Mouse (Mus musculus): ENCODE measurements around the gene Gm10251. TPM values are rescaled to one million over a fixed set of nuclear protein-coding genes. Genes with fewer than 3 reads are reported as not detected.

The Gm10251 gene
- not detected for total RNA-seq (2023)

DNA sequence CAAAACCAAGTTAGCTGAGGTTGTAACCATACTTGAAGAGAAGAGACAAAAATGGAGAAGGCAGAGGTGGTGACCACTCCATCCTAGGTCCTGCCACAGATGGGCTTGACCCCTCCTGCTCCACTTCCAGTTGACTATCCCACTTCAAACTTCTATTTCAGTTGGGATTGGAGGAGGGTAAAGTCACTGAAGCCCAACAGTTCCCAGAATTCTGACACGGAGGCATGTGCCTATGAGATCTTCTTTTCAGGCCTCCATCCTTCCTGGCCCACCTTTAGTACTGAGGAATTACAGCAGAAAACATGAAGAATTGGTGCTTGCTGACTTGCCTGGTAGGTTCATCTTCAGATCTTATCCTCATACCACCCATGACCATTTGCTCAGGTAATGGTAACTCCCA lies at the start of gene Gm10251:
Gene Gm10251 (minus strand): TSS at position 101 of the 400 bp plus-strand sequence.

DNA sequence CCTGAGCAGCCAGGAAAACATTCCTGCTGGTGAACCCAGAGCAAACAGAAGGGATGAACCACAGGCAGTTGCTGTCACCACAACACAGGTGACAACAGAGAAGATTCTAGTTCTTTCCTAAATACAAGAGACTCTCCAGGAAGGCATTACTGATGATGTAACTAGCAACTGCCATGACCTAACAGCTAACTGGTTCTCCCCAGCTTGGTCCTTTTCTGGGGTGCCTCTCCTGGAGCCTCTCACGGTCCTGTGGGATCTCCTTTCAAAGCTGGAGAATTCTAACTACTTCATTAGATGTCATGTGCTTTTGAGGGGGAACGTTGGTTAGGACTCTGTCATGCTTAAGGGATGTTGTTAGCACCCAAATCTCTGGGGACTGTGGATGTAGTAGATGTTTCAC lies 36.2 kb upstream of the Gm10251 start, which contains the start of gene Gm8050:
Gene Gm8050 (minus strand): TSS at position 101 of the 400 bp plus-strand sequence.

DNA sequence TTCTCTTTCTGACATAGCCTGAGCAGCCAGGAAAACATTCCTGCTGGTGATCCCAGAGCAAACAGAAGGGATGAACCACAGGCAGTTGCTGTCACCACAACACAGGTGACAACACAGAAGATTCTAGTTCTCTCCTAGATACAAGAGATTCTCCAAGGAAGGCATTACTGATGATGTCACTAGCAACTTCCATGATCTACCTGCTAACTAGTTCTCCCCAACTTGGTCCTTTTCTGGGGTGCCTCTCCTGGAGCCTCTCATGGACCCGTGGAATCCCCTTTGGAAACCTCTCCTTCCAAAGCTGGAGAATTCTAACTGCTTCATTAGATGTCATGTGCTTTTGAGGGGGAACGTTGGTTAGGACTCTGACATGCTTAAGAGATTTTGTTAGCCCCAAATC lies 61.7 kb downstream of the Gm10251 start, which contains the start of gene Gm3460:
Gene Gm3460 (minus strand): TSS at position 101 of the 400 bp plus-strand sequence.

DNA sequence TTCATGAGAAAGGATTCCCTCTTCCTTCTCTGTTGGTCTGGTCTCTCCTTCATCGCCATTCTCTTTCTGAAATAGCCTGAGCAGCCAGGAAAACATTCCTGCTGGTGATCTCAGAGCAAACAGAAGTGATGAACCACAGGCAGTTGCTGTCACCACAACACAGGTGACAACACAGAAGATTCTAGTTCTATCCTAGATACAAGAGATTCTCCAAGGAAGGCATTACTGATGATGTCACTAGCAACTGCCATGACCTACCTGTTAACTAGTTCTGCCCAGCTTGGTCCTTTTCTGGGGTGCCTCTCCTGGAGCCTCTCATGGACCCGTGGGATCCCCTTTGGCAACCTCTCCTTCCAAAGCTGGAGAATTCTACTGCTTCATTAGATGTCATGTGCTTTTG lies 93.5 kb downstream of the Gm10251 start, which contains the start of gene Gm3629:
Gene Gm3629 (minus strand): TSS at position 101 of the 400 bp plus-strand sequence.

Other genes with a start within 250 kb of the Gm10251 start
- gene Gm3594, start 239.6 kb downstream of the Gm10251 start, total RNA-seq (2023), result not detected
- not detected for gene Gm8356, start 146.9 kb downstream of the Gm10251 start, total RNA-seq (2023)
- gene Gm3629, start 93.6 kb downstream of the Gm10251 start, total RNA-seq (2023), result not detected
- not detected for gene Gm3460, start 61.8 kb downstream of the Gm10251 start, total RNA-seq (2023)
- gene Gm8050, start 36.1 kb upstream of the Gm10251 start, total RNA-seq (2023), result not detected
- not detected for gene Gm3636, start 58.2 kb upstream of the Gm10251 start, total RNA-seq (2023)
- gene Gm8362, start 90.2 kb upstream of the Gm10251 start, total RNA-seq (2023), result not detected
- gene Gm3642, start 156.1 kb upstream of the Gm10251 start, total RNA-seq (2023), result not detected
- gene Gm3667, start 205.8 kb upstream of the Gm10251 start, total RNA-seq (2023), result not detected

All from neutrophil, adult 83 days (primary cell).